Mouse (Mus musculus) heart, embryonic 11.5 days (tissue): ENCODE measurements at regions not wholly inside any gene's neighbourhood (a gene's known extent, or its start where the extent isn't known, plus 50 kb on each side); places are given as distances from the start of the nearest gene placed in this dataset.

Source experiments
- ATAC-seq: fragments of 200-750 bp; cut with Nextera tagmentation; replicated peaks from 2 replicates; pipeline ENCODE4 v1.8.0; 2017; ENCODE audit warnings: moderate library complexity; ENCODE audit not compliant: insufficient number of reproducible peaks, low FRiP score, low TSS enrichment
- H3K27ac ChIP-seq: fragments of 300-500 bp; sonication (generic); 2 replicates; pipeline ENCODE4 v1.5.1; 2014; ENCODE audit warnings: mild to moderate bottlenecking, low read depth, low read length
- H3K27me3 ChIP-seq: fragments of 300-500 bp; sonication (generic); 2 replicates; pipeline ENCODE4 v1.6.1; 2014; ENCODE audit warnings: mild to moderate bottlenecking, low read length, mixed read lengths; ENCODE audit not compliant: control insufficient read depth, insufficient read depth
- H3K36me3 ChIP-seq: fragments of 300-500 bp; sonication (generic); 2 replicates; pipeline ENCODE4 v1.6.1; 2014; ENCODE audit warnings: mild to moderate bottlenecking, low read length, moderate library complexity, mixed read lengths; ENCODE audit not compliant: control insufficient read depth, insufficient read depth
- H3K4me1 ChIP-seq: fragments of 300-500 bp; sonication (generic); 2 replicates; pipeline ENCODE4 v1.6.1; 2014; ENCODE audit warnings: low read length; ENCODE audit not compliant: control insufficient read depth, insufficient read depth
- H3K4me2 ChIP-seq: fragments of 300-500 bp; sonication (generic); 2 replicates; pipeline ENCODE4 v1.6.1; 2014; ENCODE audit warnings: mild to moderate bottlenecking, moderate library complexity
- H3K4me3 ChIP-seq: fragments of 300-500 bp; sonication (generic); 2 replicates; pipeline ENCODE4 v1.5.1; 2014; ENCODE audit warnings: low read depth, low read length
- H3K9ac ChIP-seq: fragments of 300-500 bp; sonication (generic); 2 replicates; pipeline ENCODE4 v1.6.1; 2014; ENCODE audit warnings: mild to moderate bottlenecking, low read depth, low read length, moderate library complexity
- H3K9me3 ChIP-seq: fragments of 300-500 bp; sonication (generic); replicated peaks from 2 replicates; pipeline ENCODE4 v1.6.1; 2016; ENCODE audit warnings: low read length; ENCODE audit not compliant: control insufficient read depth
- WGBS: fragments of 180-500 bp; shearing (Covaris S2); extraction: QIAGEN DNeasy Blood & Tissue Kit; methylation state at CpG from one replicate; pipeline ENCODE4 v1.1.7; 2014; ENCODE audit not compliant: insufficient replicate concordance; 5-methylcytosine and 5-hydroxymethylcytosine counted together

GRCm38 (mm10) chr3:52832421-52832820 lies 184.6 kb downstream of the Cog6 start:
- no peak overlapping the region for H3K4me3 ChIP-seq
- no peaks in the 10 kb centered on the region for H3K36me3 ChIP-seq
- no peak overlapping the region for H3K4me2 ChIP-seq
- H3K9me3 ChIP-seq: no peaks in the 10 kb centered on the region
- peaks cover 6% of the 10 kb centered on the region; the same call in 1 of the 2 replicates for H3K4me1 ChIP-seq
- WGBS: 79% methylated on average over 5 of the region's 5 CpGs
- no peak for ATAC-seq
- no peak overlapping the region for H3K27ac ChIP-seq
- no peak overlapping the region for H3K9ac ChIP-seq
- H3K27me3 ChIP-seq: no peaks in the 10 kb centered on the region

DNA sequence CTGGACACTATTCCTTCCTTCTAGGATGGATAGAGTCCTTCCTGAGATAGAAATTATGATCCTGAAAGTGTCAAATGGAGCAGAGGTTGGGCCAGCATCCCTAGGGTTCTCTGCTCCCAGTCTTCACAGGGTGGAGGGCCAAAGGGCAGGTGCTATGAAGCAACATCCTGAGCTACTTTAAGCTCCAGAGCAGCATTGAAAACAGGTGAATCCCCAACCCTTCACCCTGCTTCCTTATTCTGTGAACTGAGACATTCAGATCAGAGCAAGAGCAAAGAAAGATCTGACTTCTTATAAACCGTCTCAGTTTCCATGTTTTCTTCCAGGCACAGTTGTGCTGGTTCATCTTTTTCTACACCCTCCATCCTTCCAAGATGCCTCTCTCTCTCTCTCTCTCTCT lies 185.1 kb downstream of the Cog6 start:
- Histone ChIP-seq H3K27ac (no peak overlapping the region), H3K9ac (no peak overlapping the region), H3K4me2 (no peak overlapping the region), H3K36me3 (no peaks in the 10 kb centered on the region), H3K4me1 (peaks cover 4% of the 10 kb centered on the region; the same call in 1 of the 2 replicates), H3K27me3 (no peaks in the 10 kb centered on the region), H3K4me3 (no peak overlapping the region), H3K9me3 (no peaks in the 10 kb centered on the region)
- WGBS: 78% methylated on average over 1 of the region's 1 CpGs
- no peak for ATAC-seq

GRCm38 (mm10) chr3:52830101-52830500 lies 186.9 kb downstream of the Cog6 start:
- ATAC-seq: no peak
- no peak overlapping the region for H3K4me2 ChIP-seq
- H3K27me3 ChIP-seq: no peaks in the 10 kb centered on the region
- WGBS: 79% methylated on average over 3 of the region's 3 CpGs
- no peaks in the 10 kb centered on the region for H3K36me3 ChIP-seq
- no peak overlapping the region for H3K4me3 ChIP-seq
- no peak overlapping the region for H3K27ac ChIP-seq
- H3K9ac ChIP-seq: no peak overlapping the region
- no peaks in the 10 kb centered on the region for H3K9me3 ChIP-seq
- no peaks in the 10 kb centered on the region for H3K4me1 ChIP-seq

DNA sequence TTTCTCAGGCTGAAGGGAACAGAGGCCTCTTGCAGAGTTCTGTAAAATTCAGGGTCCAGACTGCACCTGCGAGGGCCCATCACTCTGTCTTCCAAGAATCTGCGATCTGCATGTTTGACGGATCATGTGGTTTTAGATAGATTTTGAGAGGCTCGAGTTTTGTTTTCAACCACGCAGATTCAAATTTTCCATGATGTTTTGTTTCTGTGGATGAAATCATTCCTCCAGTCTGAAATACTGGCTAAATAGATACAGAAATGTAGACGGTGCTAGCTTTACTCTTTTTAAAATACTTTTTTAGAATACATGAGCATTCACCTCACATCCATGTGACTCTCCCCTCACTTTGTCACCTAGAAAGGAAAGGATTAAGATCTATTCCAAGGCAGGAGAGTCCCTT lies 188.0 kb downstream of the Cog6 start:
- no peak for ATAC-seq
- H3K27ac ChIP-seq: no peak overlapping the region
- H3K27me3 ChIP-seq: no peaks in the 10 kb centered on the region
- H3K9ac ChIP-seq: no peak overlapping the region
- H3K4me2 ChIP-seq: no peak overlapping the region
- no peaks in the 10 kb centered on the region for H3K9me3 ChIP-seq
- WGBS: 83% methylated on average over 6 of the region's 6 CpGs
- H3K4me1 ChIP-seq: no peaks in the 10 kb centered on the region
- H3K4me3 ChIP-seq: no peak overlapping the region
- H3K36me3 ChIP-seq: no peaks in the 10 kb centered on the region

DNA sequence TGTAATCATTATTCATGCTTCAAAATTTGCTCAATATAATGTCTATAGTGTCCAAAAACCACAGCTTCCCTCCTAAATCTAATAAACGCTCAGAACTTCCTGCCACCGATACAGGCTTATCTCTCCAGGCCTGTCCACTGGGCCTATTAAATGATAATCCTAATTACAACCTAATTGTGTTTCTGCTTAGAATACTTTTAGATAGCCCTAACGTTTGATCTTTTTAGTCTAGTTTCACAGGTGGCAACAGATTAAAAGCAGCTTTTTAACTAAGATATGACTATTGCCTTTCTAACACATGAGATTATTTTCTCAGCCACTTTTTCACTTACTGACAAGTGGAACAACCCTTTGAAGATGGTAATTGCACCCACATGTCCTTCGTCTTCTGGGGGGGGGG lies 188.6 kb downstream of the Cog6 start:
- no peaks in the 10 kb centered on the region for H3K27me3 ChIP-seq
- no peak overlapping the region for H3K4me3 ChIP-seq
- H3K4me2 ChIP-seq: no peak overlapping the region
- no peaks in the 10 kb centered on the region for H3K4me1 ChIP-seq
- H3K27ac ChIP-seq: no peak overlapping the region
- no peaks in the 10 kb centered on the region for H3K9me3 ChIP-seq
- H3K9ac ChIP-seq: no peak overlapping the region
- H3K36me3 ChIP-seq: no peaks in the 10 kb centered on the region
- no peak for ATAC-seq
- WGBS: 39% methylated on average over 4 of the region's 4 CpGs

DNA sequence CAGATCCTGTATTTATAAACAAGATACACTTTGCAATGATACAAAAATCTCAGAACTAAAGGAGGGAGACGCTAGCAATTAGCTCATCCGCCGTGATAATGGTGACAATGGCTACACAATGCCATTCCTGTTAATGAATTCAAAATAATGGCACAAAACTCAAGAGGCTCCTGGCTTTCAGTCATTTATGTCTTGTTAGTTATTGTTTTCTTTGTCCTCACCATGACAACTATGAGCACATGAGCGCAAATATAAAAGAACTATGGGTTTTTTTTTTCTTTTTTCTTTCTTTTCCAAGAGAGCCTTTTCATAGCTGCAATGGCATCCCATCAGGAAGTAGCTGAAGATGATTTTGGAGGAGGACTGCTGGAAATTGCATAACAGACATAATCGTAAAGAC lies 194.2 kb downstream of the Cog6 start:
- no peak overlapping the region for H3K4me2 ChIP-seq
- no peaks in the 10 kb centered on the region for H3K9me3 ChIP-seq
- no peak overlapping the region for H3K4me3 ChIP-seq
- no peak for ATAC-seq
- no peak overlapping the region for H3K27ac ChIP-seq
- H3K36me3 ChIP-seq: no peaks in the 10 kb centered on the region
- 76% methylated on average over 5 of the region's 5 CpGs for WGBS
- H3K9ac ChIP-seq: no peak overlapping the region
- no peaks in the 10 kb centered on the region for H3K27me3 ChIP-seq
- no peaks in the 10 kb centered on the region for H3K4me1 ChIP-seq

GRCm38 (mm10) chr3:52821450-52821849 lies 195.6 kb downstream of the Cog6 start:
- ATAC-seq: no peak
- Histone ChIP-seq H3K36me3 (no peaks in the 10 kb centered on the region), H3K9me3 (no peaks in the 10 kb centered on the region), H3K9ac (no peak overlapping the region), H3K27ac (no peak overlapping the region), H3K4me1 (no peaks in the 10 kb centered on the region), H3K4me2 (no peak overlapping the region), H3K27me3 (no peaks in the 10 kb centered on the region), H3K4me3 (no peak overlapping the region)
- WGBS: 53% methylated on average over 5 of the region's 5 CpGs

DNA sequence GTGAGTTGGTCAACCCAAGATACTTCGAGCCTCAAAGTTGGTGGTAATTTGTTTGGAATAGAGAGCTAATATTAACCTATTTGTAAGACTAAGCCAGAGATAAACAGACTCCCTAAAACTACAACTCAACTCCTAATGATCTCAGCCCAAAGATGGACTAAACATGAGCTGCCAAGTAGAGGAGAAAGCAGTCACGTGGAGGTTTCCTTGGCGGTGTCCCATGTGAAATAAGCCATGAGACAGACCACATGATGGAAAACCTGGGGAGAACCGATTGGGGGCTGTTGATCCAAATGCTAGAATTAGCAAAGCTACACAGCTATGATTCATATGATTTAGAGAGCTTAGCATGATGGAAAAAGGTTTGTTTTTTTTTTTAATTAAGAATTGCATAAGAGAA lies 198.6 kb downstream of the Cog6 start:
- Histone ChIP-seq H3K9me3 (no peaks in the 10 kb centered on the region), H3K36me3 (no peaks in the 10 kb centered on the region), H3K9ac (no peak overlapping the region), H3K27me3 (no peaks in the 10 kb centered on the region), H3K4me1 (no peaks in the 10 kb centered on the region), H3K4me2 (no peak overlapping the region), H3K4me3 (no peak overlapping the region), H3K27ac (no peak overlapping the region)
- WGBS: 81% methylated on average over 4 of the region's 4 CpGs
- no peak for ATAC-seq

DNA sequence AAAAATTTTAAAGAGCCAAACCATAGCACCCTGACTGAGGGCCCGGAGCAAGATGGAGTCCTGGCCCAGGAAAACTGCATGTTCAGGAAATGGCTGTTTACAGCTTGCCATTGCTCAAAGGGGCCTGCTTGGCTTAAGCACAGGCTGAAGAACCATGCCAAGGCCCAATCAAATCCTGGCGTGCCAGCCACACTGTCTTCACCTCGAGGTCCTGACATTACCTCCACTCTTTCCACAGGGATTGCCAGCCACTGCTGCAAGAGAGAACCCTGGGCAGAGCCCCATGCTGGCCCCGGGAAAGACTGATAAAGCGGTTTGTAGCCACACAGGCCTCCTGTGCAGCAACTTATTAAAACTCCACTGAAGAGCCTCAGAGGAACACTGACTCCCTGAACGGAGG lies 199.6 kb downstream of the Cog6 start:
- Histone ChIP-seq H3K27me3 (no peaks in the 10 kb centered on the region), H3K36me3 (no peaks in the 10 kb centered on the region), H3K9me3 (no peaks in the 10 kb centered on the region), H3K27ac (no peak overlapping the region), H3K4me1 (no peaks in the 10 kb centered on the region), H3K9ac (no peak overlapping the region), H3K4me2 (no peak overlapping the region), H3K4me3 (no peak overlapping the region)
- no peak for ATAC-seq
- WGBS: 72% methylated on average over 6 of the region's 6 CpGs
